Mouse (Mus musculus) hematopoietic stem cell, adult 5-6 weeks (primary cell): ENCODE measurements around the gene Pdlim4. TPM values are rescaled to one million over a fixed set of nuclear protein-coding genes. Genes with fewer than 3 reads are reported as not detected.

Source experiments
- ATAC-seq, 2 experiments: fragments of 125-278 bp in 1 of 2; replicated peaks in 1 of 2; 2 replicates each; pipeline ENCODE4 v1.8.0; 2016 to 2017; ENCODE audit warnings: inconsistent platforms in 2 of 2, mild to moderate bottlenecking in 2 of 2, moderate number of reproducible peaks in 2 of 2, low read depth in 1 of 2, moderate TSS enrichment in 1 of 2; ENCODE audit not compliant: low FRiP score in 2 of 2, poor library complexity in 2 of 2, severe bottlenecking in 2 of 2, insufficient read depth in 1 of 2, low TSS enrichment in 1 of 2
- total RNA-seq: library from RNA; stranded (forward); fragments of 172-1452, 232-1000 nt; gene quantifications from 2 replicates; pipeline ENCODE4 v1.2.3, GENCODE M21; 2017

Pdlim4 gene
- not detected in 2 replicates for total RNA-seq

DNA sequence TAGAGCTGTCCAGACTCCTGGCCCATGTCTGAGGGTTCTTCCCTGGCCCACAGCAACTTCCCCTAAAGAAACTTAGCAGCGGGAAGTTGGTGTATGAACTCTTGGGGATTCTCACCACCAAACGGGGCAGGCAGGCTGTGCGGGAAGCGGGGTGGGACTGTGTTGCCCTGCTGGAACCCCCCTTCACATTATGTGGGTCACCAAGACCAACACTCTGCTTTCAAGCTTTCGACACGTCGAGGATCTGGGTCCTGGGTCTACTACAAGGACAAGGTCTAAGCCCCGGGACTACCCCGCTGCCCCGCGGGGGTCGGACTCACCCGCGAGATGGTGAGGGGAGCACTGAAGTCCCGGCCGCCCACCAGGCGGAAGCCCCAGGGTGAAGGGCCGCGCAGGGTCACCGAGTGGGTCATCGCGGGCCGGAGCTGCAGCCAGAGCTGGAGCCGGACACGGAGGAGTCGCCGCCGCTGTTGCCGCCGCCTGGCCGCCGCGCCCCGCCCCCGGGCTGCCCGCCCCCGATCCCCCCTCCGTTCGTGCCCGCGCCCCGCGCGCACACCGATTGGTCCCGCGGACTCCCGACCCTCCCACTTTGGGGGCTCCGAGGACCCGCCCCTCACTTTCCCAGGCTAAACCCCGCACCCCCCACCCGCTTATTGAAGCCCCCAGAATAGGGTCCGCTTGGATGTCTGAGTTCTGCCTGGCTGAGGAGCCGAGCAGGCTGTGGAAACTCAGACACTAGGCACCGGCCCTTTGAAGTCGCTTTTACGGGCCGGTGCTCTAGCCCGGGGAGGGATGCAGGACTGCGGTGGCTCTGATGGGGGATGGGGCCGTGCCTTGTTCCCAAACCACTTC lies at the start of gene Pdlim4:
Gene Pdlim4 (minus strand): TSS at position 495 of the 852 bp plus-strand sequence.
- ATAC-seq, result peak; percentile 25 to 35; a peak in 2 of 4 replicates

- ATAC-seq, result no peak
Measured at GRCm38 (mm10) chr11:54117096-54117495, 48.3 kb upstream of the Pdlim4 start.

DNA sequence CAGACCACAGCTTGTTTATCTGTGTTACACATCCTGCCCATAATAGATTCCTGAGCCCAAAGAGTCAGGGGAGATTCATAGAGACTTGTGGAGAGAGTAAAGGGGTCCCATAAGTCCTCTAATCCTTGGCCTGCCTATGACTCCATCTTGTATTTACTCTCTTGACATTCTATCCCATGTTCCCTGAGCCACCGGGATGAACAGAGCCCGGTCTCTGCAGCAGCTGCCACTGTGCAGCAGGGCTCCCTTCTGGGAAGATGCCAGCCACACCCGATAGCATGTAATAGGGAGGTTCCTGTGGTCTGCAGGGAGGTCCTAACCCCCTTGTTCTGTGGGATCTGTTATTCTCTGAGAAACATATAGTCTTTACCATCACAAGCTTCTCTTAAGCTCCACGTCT lies 47.6 kb upstream of the Pdlim4 start:
- ATAC-seq, result no peak

DNA sequence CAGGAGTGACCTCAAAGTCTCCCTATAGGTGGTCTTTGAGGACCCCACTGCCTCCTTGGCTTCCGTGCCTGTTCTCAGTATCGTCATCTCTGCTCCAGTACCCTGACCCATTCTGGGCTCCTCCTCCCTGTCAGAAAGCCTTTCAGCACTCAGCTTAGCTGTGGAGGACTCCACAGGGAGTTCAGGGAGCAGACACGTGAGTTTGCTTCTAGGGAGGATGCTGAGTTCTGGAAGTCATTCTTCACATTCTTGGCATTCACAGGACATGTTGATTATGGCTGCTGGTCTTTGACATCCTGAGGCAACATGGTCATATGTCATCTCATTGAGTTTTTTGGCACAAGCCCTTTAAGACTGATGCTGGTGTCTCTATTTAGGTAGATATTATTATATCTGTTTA lies 47.1 kb upstream of the Pdlim4 start:
- no peak for ATAC-seq

DNA sequence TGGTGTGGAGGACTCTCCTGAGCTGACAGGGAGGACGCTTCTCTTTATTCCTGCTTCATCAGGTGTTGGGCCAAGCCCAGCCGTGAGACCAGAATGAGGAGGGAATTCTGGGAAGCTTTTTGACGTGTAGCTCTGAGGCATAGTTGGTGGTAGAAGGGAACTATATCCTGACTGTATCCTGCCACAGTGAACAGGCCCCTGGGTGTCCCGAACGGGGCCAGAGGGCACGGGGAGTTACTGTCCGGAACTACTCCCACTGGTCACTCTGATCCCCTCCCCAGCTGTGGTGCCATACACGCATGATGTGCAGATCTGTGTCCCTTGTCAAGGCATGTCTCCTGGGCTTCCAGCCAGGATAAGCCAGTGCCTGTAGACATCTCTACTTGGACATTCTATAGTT lies 46.5 kb upstream of the Pdlim4 start:
- no peak for ATAC-seq

GRCm38 (mm10) chr11:54114746-54115145 lies 45.9 kb upstream of the Pdlim4 start:
- no peak for ATAC-seq

DNA sequence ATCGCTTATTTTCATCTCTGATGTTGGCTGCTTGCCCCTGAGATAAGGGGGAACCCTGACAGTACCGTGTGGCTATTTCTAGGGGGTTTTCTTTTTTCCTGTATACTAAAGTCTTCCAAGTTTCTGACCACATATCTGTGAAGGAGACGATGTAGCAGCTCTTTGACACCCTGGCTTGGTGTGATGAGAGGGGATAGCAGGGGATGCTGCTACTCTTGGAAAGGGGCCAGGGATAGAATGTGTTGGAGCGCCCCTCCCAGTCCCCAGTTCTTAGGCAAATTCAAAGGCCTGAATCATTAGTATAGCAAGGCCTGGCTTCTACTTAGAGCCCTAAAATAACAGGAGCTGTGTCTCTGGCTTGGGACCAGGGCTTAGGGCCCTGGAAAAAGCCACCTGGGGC lies 44.5 kb upstream of the Pdlim4 start:
- ATAC-seq, result no peak

GRCm38 (mm10) chr11:54112920-54113319 lies 44.1 kb upstream of the Pdlim4 start:
- ATAC-seq, result peak; percentile 87 to 92

GRCm38 (mm10) chr11:54111976-54112741 lies 43.3 kb upstream of the Pdlim4 start:
- ATAC-seq, result no peak

GRCm38 (mm10) chr11:54111291-54111690 lies 42.5 kb upstream of the Pdlim4 start:
- ATAC-seq, result no peak

- no peak for ATAC-seq
Measured at GRCm38 (mm10) chr11:54108894-54109293, 40.1 kb upstream of the Pdlim4 start.

DNA sequence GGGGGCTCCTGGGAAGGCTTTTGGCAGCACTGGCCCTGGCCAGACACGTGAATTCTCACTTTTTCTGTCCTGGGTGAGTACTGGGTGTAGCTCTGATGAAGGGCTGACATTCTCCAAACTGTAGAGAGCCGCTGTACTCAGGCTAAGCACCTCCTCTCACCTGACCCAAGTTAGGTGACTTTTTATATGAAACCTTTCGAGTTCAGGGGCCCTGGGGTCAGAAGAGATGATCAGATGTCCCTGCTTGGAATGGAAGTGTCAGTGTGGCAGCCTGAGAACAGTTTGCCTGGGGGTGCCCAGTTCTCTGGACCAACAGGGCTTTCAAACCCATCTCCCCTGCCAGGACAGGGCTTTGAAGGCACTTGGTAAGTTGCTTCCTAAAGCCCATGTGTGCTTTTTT lies 39.3 kb upstream of the Pdlim4 start:
- no peak for ATAC-seq

GRCm38 (mm10) chr11:54107239-54107638 lies 38.4 kb upstream of the Pdlim4 start:
- no peak for ATAC-seq

- no peak for ATAC-seq
Measured at GRCm38 (mm10) chr11:54106676-54107075, 37.9 kb upstream of the Pdlim4 start.

GRCm38 (mm10) chr11:54105011-54105410 lies 36.2 kb upstream of the Pdlim4 start:
- ATAC-seq, result no peak

- ATAC-seq, result no peak
Measured at GRCm38 (mm10) chr11:54102706-54103449, 34.1 kb upstream of the Pdlim4 start.

GRCm38 (mm10) chr11:54101701-54102100 lies 32.9 kb upstream of the Pdlim4 start:
- ATAC-seq, result no peak
